Mouse (Mus musculus) embryonic fibroblast, embryonic 13.5 days (primary cell): ENCODE results near the gene Gm15737.

Experiments
- CTCF ChIP-seq: IDR thresholded peaks from 2 replicates; pipeline ENCODE4 v1.5.1; 2011; ENCODE audit warnings: mild to moderate bottlenecking, control low read depth, low read length, moderate library complexity, borderline replicate concordance; ENCODE audit not compliant: insufficient read depth
- POLR2A ChIP-seq: IDR thresholded peaks from 2 replicates; pipeline ENCODE4 v1.6.1; 2011; ENCODE audit warnings: low read depth, mild to moderate bottlenecking, control low read depth, low read length, moderate library complexity

- TF ChIP-seq CTCF = no peak
- no peak for TF ChIP-seq POLR2A
Observed at GRCm38 (mm10) chr6:92842000-92842399, 27.2 kb upstream of the Gm15737 start.
